ENCODE assay signal across 1 mouse cellular context in the genomic region with DNA sequence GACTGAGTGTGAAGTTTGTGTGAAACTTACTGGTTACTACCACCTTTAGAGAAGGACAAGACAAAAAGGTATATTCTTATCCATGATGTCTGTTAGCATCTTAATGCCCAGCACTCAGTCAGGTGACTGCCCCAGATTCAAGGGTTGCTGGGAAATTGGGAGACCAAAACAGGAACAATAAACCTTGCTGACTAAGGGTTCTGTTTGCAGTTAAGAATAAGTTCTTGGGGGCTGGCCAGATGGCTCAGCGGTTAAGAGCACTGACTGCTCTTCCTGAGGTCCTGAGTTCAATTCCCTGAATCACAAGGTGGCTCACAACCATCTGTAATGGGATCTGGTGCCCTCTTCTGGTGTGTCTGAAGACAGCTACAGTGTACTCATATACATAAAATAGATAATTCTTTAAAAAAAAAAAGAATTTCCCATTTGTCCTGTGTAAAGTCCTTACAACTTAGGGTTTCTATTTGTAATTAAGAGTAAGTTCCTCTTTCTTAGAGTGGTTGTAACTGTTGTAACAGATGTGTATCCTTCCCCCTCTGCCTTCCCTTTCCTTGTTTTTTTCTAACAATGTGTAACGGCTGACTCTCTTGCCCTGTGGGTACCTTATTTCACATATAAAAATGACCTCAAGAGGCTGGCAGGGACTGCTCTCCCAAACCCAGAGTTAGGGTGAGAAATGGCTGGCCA.
TF ChIP-seq lines count a peak whose summit lies in the region.

No protein-coding gene starts in this region.

TF ChIP-seq in MEL, 35 proteins besides CTCF, POLR2A, EP300 and RAD21:
- no peak for TF ChIP-seq E2F4 (IDR thresholded peaks at IDR 0.05; ENCODE audit: borderline replicate concordance, low read depth, low read length)
- TF ChIP-seq CHD2 (IDR thresholded peaks at IDR 0.05; ENCODE audit: low read length) = no peak
- no peak for TF ChIP-seq MEF2A (IDR thresholded peaks at IDR 0.05; ENCODE audit: extremely low read depth, insufficient replicate concordance, low read depth, low read length, poor library complexity, severe bottlenecking)
- no peak for TF ChIP-seq MAX (IDR thresholded peaks at IDR 0.05; ENCODE audit: low read length)
- no peak for TF ChIP-seq KAT2A (conservative IDR thresholded peaks at IDR 0.05; ENCODE audit: low read depth, low read length)
- TF ChIP-seq ETS1 (IDR thresholded peaks at IDR 0.05; ENCODE audit: low read depth, low read length) = peak; percentile 79
- no peak for TF ChIP-seq SMC3 (IDR thresholded peaks at IDR 0.05; ENCODE audit: low read depth, low read length)
- peak; percentile 27; the same call in 1 of the 2 replicates for TF ChIP-seq TCF12 (IDR thresholded peaks at IDR 0.05; ENCODE audit: low read depth, low read length)
- no peak for TF ChIP-seq UBTF (IDR thresholded peaks at IDR 0.05; ENCODE audit: borderline replicate concordance, insufficient read depth, low read depth, low read length)
- no peak for TF ChIP-seq ZC3H11A (IDR thresholded peaks at IDR 0.05; ENCODE audit: low read depth, low read length)
- TF ChIP-seq ZNF384 (IDR thresholded peaks at IDR 0.05; ENCODE audit: low read depth, low read length) = peak; percentile 93
- TF ChIP-seq MYC (IDR thresholded peaks at IDR 0.05; ENCODE audit: low read depth, low read length) = no peak
- peak; percentile 4; the same call in 1 of the 2 replicates for TF ChIP-seq RCOR1 (IDR thresholded peaks at IDR 0.05; ENCODE audit: low read depth, low read length)
- TF ChIP-seq ZKSCAN1 (IDR thresholded peaks at IDR 0.05; ENCODE audit: low read depth, low read length) = 0 out of 2 replicates have a peak, but pooled peaks have one; percentile 1
- TF ChIP-seq MXI1 (IDR thresholded peaks at IDR 0.05; ENCODE audit: low read depth, low read length) = no peak
- no peak for TF ChIP-seq NRF1 (IDR thresholded peaks at IDR 0.05; ENCODE audit: insufficient read depth, low read depth, low read length, poor library complexity, severe bottlenecking)
- no peak for TF ChIP-seq POLR2AphosphoS2 (IDR thresholded peaks at IDR 0.05; ENCODE audit: low read length)
- TF ChIP-seq MAZ (IDR thresholded peaks at IDR 0.05; ENCODE audit: low read depth, low read length) = no peak
- TF ChIP-seq MAFK (IDR thresholded peaks at IDR 0.05; ENCODE audit: borderline replicate concordance, low read depth, low read length) = peak; percentile 95
- peak; percentile 87 for TF ChIP-seq USF1 (IDR thresholded peaks at IDR 0.05; ENCODE audit: low read depth, low read length)
- no peak for TF ChIP-seq ELF1 (IDR thresholded peaks at IDR 0.05; ENCODE audit: low read depth, low read length)
- TF ChIP-seq GATA1 (IDR thresholded peaks at IDR 0.05; ENCODE audit: low read depth, low read length) = no peak
- TF ChIP-seq HCFC1 (IDR thresholded peaks at IDR 0.05; ENCODE audit: low read depth, low read length) = peak; percentile 29; the same call in 1 of the 2 replicates
- peak; percentile 73; the same call in 1 of the 2 replicates for TF ChIP-seq BHLHE40 (IDR thresholded peaks at IDR 0.05; ENCODE audit: borderline replicate concordance, low read depth, low read length)
- peak; percentile 59 for TF ChIP-seq SIN3A (IDR thresholded peaks at IDR 0.05; ENCODE audit: low read length)
- peak; percentile 99 for TF ChIP-seq TBP (IDR thresholded peaks at IDR 0.05; ENCODE audit: low read depth, low read length)
- no peak for TF ChIP-seq NELFE (IDR thresholded peaks at IDR 0.05; ENCODE audit: low read depth, low read length)
- no peak for TF ChIP-seq POLR2AphosphoS5 (IDR thresholded peaks at IDR 0.05; ENCODE audit: borderline replicate concordance, low read depth, low read length)
- TF ChIP-seq USF2 (IDR thresholded peaks at IDR 0.05; ENCODE audit: borderline replicate concordance in 1 of 2, insufficient read depth in 1 of 2, low read depth in 1 of 2, low read length in 2 of 2) = 0 out of 4 replicates have a peak, but pooled peaks of 1 of the 2 experiments have one; percentile 32
- TF ChIP-seq JUND (IDR thresholded peaks at IDR 0.05; ENCODE audit: low read depth, low read length) = no peak
- TF ChIP-seq CHD1 (IDR thresholded peaks at IDR 0.05; ENCODE audit: low read depth, low read length) = no peak
- peak; percentile 89 for TF ChIP-seq MYB (IDR thresholded peaks at IDR 0.05; ENCODE audit: low read depth, low read length)
- no peak for TF ChIP-seq ZMIZ1 (IDR thresholded peaks at IDR 0.05; ENCODE audit: low read depth, low read length)
- no peak for TF ChIP-seq TAL1 (IDR thresholded peaks at IDR 0.05; ENCODE audit: low read length)
- TF ChIP-seq GABPA (IDR thresholded peaks at IDR 0.05; ENCODE audit: low read depth, low read length) = no peak
